Mouse (Mus musculus) lung, postnatal 36 days (tissue): Measurements from ENCODE around the gene Ccdc175.
A peak's percentile ranks its signal among the peaks of the same experiment; 100 is the strongest.

Experiments used
- DNase-seq: peaks from one replicate; pipeline ENCODE4 v3.0.0; 2022; ENCODE audit warnings: mixed read lengths

Gene Ccdc175

DNA sequence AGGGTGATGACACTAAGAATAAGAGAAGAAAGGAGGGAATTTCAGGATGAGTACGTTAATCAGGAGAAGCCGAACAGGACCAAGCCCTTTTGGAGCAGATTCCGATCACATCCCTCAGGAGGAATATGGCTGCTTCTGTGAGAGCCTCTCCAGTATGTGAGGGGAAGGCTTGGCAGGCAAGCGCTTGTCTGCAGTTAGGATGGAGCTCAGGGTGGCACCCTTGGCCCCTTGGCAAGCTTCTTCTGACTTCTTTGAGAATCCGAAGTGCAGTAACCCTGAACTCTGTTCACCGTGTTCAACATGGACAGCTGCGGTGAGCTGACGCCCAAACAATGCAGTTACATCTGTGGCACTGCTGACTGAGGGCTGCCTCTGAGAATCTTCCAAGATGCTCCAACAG lies 87.9 kb downstream of the Ccdc175 start:
- DNase-seq, result no peak

DNA sequence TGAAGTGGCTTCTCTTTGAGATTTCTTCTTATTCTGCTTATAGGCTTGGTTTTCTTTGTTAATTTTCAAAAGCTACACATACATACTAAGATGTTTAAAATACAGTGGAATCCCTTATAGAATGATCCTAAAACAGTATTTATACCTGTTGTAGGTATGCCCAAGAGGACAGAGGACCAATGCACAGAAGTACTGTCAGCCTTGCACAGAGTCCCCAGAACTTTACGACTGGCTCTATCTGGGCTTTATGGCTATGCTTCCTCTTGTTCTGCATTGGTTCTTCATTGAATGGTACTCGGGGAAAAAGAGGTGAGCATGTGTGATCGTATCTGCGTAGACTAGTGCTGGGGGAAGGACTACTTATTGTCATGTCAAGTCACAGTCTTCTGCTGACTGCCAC lies 95.0 kb downstream of the Ccdc175 start:
- no peak for DNase-seq

DNA sequence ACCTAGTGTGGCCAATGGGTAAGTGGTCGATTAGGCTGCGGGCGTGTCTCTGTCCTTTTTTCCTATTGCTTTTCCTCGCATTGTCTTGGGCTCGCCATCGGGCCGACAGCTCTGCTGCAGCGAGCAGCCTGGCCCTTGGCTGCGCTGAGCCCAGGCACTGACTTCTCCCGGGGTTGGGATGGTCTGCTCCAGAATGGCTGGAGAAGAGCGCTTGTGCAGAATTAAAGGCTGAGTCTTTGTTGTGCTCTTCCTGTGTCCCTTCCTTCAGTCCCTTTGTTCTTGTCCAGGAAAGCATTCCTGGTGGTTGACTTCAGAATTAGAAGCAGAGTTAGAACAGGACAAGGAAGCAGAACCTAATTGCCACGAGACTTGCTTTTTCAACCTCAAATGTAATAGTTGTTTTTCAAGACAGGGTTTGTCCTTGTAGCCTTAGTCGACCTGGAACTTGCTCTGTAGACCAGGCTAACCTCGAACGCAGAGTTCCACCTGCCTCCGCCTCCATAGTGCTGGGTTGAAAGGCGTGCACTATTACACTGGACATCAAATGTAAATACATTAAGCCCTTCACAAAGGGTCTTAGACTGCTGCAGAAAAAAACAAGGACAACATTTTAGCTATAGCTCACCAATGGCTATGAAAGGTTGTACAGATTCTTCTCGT lies 98.5 kb downstream of the Ccdc175 start:
- no peak for DNase-seq

DNA sequence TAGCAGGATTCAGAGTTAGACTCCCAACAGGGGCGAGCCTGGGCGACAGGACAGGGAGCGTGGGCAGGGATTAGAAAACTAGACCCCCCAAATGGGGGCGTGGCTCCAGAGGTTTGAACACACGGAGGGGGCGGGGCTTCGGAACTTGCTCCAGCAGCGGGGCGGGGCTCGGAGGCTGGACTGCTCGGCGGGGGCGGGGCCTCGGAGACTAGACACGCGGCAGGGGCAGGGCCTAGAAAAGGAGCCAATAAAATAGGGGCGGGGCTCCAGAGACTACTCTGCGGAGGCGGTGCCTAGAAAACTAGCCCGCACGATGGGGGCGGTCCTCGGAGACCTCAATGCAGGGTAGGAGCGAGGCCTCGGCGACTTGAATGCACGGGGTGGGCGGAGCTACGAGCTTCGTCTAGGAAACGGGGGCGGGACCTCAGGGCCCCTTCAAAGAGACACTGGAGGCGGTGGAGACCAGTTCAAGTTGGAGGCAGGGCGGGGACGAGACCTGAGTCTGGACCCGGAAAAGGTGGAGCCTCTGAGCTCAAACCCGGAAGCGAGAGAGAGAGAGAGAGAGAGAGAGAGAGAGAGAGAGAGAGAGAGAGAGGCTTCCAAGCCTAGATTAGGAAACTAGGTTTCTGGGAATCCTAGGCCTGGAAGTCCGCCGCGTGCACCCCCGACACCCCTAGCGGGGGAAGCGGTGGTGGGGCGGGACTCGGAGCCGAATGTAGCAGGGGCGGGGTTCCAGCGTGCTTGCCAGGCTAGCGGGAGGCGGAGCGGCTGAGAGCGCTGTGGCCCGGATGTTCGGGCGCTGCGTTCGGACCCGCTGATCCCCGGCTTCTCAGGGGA lies 99.3 kb downstream of the Ccdc175 start, which contains the start of the genes L3hypdh and Jkamp:
Gene L3hypdh (minus strand): TSS at position 111 of the 837 bp plus-strand sequence.
Gene Jkamp (plus strand): TSS at position 261 of the 837 bp plus-strand sequence.
- DNase-seq, result peak; percentile 100

DNA sequence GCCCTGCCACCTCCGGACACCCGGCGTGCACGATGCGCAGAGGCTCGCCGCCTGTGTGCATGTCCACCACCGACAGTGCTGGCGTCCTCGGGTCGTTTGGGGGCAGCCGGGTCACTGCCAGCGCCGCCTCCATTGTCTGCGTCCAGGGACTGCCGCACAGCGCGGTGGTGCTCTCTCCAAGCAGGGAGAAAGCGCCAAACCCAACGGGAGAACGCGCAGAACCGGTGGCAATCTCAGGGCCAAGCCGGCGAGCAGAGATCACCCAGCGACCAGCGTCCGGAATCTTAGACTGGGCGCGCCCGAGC lies 99.9 kb downstream of the Ccdc175 start:
- DNase-seq, result no peak

DNA sequence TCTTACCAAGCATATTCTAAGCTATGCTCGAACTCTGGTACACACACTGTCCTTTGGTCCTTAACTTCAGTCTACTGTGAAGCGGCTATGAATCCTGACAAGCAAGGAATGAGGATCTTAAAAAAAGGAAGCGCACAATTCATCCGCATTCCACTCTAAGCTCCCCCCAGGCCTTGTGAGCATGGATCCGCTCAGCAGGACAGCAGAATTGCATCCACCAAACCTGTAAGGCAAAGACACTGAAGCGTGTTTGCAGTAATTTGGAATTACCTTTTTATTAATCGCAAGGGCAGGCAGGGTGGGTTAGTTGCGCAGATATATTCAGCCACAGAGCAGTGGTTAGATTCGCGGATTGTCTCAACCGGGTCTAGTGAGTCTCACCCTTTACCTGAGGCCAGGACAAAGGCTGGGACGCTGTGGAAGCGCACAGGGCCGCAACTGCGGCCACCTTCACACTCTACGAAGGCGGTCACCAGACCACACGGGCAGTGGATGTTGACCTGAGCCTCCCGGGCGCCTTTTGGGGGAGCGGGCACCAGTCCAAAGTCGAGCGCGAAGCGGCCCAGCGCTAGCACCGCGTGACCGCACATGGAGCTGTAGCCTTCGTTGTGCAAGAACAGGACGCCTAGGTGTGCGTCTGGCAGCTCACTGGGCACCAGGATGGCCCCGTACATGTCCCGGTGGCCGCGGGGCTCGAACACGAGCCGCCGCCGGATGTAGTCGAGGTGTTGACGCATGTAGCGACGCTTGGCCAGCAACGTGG lies 100.4 kb downstream of the Ccdc175 start:
- peak; percentile 5 for DNase-seq

DNA sequence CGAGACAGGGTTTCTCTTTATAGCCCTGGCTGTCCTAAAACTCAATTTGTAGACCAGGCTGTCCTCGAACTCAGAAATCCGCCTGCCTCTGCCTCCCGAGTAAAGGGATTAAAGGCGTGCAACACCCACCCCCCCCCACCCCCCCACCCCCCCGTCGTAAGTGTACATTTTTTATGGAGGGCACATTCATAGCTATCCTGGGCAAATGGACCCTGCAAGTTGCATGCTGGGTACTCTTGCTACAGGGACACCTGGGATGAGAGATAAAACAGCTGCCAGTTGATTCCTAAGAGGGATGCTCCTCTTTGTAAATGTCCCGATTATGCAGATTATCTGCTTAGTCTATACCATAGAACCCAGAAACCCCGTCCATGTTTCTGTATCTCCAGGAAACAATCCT lies 101.6 kb downstream of the Ccdc175 start:
- DNase-seq, result no peak

DNA sequence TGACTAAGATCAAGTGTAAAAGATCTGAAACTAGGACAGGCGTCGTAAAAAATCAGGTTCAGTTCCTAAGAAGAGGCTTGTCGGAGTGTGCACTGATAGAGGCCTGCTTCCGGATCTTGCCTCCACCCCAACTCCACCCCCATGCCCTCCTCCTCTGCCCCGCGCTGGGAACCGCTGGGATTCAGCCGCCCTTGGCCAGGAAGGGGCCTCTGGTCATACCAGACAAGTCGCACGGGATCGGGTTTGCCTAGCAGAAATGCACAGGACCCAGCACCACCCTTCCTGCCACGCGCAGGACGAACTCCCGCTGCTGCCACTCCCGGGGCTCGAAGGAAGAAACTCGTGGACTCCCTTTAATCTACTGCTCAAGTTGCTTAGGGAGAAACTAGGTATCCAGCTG lies 102.5 kb downstream of the Ccdc175 start:
- no peak for DNase-seq

DNA sequence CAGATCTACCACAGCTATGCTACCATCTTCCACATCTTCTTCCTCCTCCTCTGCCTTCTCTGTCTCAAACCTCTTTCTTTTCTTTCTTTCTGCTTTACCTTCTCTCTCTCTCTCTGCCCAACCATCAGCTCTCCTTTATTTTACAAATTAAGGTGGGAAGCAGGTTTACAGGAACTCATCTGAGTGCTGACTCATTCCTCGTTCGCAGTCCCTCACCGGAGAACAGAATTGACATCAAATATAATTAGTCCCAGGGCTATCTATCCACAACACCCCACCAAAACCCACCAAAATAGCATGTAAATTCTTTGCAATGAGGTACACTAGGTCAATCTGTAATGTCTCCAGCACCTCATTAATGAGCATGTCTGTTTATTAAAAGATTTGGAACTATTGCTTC lies 102.9 kb downstream of the Ccdc175 start:
- DNase-seq, result no peak

DNA sequence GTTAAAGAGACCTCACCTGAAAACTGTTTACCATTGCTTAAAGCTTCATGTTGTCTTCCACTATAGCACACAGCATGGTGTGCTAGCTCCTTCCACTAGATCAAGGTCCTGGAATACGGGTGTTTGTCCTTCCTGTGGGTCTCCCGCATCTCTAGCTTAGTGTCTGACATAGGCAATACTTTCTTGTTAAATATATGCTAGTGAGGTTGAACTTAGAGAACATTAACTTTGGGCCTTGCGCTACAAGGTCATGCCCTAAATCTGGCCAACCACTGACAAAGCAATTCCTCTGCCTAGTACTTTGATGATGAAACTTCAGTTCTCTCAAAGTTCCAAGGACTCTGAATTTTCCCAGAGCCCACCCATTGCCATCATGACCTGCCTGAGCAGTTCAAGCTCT lies 106.6 kb downstream of the Ccdc175 start:
- DNase-seq, result no peak

DNA sequence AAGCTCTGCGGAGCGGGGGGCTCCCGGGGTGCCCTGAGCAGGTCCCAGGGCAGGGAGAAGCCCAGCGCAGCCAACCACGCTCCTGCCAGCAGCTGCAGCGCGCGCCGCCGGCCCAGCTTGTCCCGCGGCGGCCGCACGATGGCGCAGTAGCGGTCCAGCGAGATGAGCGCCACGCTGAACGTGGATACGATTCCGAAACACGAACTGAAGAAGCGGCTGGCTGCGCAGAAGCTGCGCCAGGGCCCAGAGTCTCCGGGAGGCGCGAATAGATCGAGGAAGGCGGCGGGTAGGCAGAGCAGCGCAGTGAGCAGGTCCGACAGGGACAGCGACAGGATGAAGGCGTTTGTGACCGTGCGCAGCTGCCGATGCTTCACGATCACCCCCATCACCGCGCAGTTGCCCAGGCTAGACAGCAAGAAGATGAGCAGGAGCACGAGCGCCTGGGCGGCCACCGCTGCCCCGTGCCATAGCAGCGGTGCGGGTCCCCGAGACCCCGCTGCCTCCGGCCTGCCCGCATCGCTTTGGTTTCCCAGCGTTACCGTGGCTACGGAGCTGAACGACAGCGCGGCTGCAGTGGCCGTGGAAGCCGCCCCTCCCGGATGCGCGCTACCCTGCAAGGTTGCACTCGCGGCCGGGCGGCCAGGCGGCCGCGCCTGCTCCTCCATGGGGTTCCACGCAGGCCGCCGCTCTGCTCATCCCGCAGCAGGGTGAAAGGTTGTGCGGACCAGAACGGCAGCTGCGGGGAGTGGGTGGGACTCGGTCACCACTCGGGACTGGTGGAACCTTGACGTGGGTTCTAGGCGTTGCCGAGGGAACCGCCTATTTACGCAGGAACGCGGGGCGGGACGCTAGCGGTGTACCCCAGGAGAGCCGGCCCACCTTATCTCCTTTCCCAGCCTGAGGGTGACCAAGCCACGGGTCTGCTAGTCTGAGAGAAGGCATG lies 114.2 kb downstream of the Ccdc175 start, which contains the start of gene Gpr135:
Gene Gpr135 (minus strand): TSS at position 799 of the 943 bp plus-strand sequence.
- DNase-seq, result peak; percentile 84

DNA sequence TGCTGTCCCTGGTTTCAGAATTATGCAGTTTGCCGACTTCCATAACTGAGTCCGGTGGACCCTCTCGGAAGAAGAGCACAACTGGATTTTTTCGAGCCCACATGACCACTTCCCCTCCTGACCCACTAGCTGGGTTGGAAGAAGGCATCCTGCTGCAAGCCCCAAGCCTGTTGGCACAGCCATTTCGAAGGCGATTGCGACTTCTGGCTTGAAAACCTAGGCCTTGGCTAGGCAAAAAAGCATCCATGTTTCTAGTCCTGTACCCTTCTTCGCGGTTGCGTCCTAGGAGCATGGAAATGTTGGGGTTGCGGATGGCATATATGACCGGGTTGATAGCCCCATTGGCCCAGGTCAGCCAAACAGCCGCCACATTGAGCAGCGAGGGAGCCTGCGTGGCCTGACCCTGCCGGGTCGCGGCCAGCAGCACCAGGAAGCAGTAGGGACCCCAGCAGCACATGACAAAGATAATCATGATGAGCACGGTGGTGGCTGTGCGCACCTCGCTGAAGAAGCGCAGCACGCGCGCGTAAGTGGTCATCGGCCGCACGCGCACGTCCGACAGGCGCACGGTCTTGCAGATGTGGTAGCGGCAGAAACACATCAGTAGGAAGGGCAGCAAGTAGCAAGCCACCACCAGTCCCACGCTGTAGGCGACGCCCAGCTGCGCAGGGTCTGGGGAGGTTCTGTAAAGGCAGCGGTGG lies 115.1 kb downstream of the Ccdc175 start:
- DNase-seq, result no peak

DNA sequence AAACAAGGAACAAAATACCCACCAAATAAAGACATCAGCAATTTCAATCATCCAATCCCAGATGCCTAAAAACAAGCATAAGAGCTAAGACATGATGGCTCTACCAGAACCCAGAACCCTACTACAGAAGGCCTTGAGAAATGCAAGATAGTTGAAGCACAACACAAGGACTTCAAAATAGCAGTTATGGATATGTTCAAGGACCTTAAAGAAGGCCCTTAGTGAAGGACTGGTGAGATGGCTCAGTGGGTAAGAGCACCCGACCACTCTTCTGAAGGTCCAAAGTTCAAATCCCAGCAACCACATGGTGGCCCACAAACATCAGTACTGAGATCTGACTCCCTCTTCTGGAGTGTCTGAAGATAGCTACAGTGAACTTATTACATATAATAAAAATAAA lies 127.0 kb downstream of the Ccdc175 start:
- DNase-seq, result no peak

DNA sequence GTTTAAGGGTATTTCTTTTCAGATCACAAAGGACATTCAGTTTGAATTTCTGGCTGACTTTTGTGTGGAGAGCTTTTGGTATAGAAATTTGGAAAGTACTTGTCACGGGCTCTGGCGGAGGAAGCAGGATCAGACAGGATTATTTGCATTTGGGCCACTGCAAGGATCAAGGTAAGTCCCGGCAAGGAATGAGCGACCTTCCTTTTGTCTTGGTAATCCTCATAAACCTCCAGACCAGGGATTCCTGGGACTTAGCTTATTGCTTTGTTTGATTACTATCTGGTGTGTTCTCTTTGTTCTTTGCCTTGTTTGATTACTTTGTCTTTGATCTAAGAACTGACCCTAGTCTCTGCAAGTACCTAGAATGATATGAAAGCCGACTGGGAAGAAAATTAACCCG lies 131.0 kb downstream of the Ccdc175 start:
- no peak for DNase-seq

DNA sequence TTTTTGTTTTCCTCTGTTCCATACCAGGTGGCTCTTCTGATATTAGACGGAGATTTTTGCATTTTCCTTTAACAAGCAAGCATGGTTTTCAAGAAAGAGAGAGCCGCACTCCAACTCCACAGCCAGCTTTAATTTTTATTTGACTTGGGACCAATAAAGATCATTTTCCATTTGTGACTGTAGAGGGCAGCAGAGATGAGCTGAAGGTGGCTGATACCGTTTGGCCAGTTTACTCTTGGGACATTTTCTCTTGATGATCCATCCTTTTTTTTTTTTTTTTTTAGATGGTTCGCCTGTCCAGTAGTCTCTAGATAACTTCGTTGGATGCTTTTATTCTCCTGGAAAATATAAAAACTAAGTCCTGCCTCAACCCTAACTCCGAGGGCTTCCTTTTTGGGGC lies 131.5 kb downstream of the Ccdc175 start:
- DNase-seq, result peak; percentile 53

DNA sequence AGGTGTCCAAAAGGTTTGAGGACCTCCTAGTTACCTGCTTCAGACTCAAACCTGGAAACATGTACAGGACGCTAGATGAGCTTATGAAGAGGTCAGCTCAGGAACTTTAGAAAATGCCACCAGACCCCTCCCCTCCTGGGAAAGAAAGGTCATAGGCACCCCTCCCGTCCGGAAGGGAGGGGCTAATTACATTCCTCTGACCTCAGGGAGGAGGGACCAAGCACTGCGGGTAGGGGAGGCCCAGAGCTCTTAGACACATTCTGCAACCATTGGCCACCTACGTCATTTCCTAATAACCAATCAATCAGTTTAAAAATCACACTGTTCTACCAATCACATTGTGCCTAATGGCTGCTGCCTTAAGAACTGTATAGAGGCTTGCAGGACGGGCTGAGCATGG lies 132.3 kb downstream of the Ccdc175 start:
- no peak for DNase-seq
